Mouse (Mus musculus) kidney, adult 8-10 months (tissue): Measurements from ENCODE around the gene Lrp1.

Experiments used
- DNase-seq, 2 experiments: peaks; one replicate each; pipeline ENCODE4 v3.0.0; 2022

The Lrp1 gene

DNA sequence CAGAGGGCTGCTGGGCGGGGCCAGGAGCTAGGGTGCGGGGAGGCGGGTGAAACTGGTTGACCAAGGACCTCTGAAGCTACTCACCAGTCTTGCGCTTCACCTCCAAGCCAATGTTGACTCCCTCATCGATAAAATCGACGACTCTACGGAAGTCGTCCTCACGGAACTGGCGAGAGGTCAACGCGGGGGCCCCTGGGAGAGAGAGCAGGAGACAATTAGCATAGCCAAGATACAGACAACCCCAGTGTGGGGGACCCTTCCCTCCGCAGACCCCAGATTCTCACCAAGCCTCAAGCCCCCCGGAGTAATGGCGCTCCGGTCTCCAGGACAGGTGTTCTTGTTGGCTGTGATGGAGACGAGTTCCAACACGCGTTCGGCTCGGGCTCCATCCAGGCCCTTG lies 103.0 kb downstream of the Lrp1 start:
- DNase-seq, result no peak

DNA sequence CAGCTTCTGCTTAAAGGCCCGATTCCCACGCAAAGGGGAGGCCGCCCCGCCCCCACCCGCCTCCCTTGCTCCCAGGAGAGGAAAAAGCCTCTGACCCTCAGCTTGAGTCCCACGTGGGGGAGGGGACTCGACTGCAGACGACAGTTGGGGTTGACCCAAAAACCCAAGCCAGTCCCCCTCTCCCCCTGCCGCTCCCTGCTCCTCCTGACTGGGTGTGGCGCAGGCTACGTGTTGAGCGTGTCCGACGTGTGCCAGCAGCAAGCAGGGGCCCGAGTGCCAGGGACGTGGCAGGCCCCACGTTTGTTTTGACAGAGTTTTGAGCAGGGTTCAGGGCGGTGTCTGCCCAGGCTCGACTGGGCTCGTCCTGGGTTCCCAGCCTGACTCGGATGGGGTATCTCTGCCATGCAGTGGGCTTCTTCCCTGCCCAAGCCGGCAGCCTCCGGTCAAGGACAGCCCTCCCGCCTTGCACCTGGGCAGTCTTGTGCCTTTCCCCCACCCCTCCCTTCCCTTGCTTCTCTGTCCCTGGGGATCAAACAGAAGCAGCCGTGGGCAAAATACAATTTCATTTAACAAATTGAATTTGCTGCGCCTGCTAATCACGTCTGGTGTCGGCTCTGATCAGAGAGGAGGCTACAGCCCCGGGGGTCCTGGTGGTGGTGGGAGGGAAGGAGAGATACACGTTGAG lies 104.2 kb downstream of the Lrp1 start:
- no peak for DNase-seq

DNA sequence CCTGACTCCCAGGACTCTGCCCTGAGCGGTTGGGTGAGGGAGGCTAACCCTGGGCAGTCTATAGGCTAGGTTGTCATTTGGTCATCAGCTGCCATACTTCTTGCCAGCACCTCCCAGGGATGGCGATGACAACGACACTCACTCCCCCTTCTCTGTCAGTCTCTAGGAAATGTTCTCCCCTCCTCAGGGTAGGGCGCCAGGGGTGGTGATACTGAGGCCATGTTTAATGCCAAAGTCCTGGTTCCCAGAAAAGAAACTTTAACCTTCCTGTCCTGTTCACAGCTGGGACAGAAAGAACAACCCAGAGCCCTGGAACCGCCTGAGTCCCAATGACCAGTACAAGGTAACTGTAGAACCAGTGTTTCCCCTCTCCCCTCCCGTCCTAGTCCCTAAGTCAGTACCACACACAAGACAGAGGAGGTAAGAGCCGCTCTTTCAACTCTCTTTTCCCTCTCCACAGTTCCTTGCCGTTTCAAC lies 104.9 kb downstream of the Lrp1 start:
- no peak for DNase-seq

DNA sequence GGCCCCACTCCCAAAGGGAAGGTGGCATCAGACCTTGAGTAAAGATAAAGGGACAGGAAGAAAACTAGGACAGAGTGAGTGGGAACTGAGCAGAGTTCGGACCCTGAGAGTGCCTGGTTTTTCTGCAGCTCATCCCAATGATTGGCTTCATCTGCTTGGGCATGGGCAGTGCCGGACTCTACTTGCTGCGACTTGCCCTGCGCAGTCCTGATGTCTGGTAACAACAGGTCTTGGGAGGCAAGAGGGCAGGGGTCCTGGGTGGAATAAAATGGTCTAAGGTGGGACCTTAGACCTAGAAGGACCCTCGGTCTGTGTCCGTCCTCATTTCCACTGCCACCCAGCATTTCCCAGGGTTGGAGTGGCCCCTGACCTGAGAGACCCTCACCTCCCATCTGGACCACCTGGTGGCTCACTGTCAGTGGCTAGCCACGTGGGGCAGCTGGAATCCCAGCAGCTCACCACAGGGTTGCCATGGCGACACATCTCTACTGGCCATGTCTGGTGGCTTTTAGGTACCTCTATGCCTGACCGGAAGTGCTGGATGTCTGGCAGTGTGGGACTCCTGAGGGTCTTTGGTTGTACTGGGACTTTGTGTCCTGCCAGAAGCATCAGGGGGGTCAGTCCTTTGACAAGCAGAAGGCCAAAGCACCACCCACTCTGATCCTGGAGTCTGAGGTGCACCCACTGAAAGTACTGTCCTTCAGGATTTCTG lies 105.5 kb downstream of the Lrp1 start:
- no peak for DNase-seq

DNA sequence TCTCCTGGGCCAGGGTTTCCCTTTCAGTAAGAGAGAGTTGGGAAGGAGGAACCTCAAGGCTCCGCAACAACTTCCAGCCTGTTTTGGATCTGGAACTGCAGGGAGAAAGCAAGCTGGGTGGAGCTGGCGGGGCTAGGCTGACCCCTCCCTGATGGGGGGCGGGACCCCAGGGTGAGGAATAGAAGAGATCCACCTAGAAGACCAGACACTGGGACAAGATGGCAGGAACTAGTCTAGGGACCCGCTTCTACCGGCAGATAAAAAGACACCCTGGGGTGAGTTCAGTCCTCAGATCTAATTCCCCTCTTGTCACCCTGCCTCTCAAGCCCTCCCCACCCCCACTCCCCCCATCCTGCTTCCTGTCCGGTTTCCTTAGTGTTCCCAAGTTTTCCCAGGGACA lies 106.2 kb downstream of the Lrp1 start, which contains the start of gene Ndufa4l2:
Gene Ndufa4l2 (plus strand): TSS at position 204 of the 400 bp plus-strand sequence.
- DNase-seq, result no peak

DNA sequence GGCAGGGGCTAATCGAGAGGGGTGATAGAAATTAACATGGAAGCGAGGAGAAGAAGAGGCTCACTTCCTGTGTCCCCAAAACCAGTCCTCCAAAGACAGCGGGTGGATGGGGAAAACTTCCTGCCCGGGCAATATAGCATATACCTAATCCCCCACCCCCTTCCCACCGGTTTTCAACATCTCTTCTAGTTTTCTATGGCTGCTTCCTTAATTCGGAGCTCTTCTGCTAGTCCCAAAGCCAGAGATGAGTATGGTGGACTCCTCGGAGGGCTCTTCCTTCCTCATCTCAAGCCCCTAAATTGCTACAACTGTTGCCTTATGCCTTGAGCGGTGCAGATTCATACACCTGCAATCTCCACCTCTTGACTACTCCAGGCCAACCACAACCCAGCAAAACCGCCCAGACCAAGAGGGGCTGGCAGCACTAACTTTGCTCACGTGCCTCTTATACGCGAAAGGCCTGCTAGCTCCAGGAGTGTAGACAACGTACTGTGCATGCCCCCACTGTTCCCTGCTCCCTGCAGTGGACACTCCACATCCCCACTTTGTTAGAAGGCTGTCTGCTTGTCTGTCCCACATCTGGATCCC lies 106.7 kb downstream of the Lrp1 start:
- DNase-seq, result no peak

DNA sequence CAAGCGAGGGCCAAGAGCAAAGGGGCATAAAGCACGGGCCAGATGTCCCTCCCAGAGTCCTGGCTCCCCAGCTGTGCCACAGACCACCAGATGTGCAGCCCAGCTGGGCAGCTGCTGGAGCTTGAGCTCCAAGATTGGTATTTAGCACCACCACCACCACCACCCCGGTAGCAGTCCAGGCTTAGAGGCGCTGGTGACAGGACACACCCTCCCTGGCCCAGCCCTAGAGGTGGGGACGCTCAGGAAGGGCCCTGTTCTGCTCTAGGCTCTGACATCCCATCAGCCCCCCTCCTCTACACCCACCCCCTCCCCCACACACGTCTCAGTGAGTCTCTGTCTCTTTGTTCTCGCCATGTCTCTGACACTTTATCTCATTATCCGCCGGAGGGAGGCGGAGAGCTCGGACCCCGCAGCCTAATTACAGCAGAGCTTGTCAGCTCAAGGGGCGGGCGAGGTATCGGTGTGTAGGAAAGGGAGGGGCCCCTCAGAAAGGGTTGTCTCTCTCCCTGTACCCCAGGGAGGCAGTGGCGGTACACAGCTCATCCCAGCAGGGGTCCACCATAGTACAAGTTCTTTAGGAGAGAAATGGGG lies 107.4 kb downstream of the Lrp1 start:
- DNase-seq, result no peak

DNA sequence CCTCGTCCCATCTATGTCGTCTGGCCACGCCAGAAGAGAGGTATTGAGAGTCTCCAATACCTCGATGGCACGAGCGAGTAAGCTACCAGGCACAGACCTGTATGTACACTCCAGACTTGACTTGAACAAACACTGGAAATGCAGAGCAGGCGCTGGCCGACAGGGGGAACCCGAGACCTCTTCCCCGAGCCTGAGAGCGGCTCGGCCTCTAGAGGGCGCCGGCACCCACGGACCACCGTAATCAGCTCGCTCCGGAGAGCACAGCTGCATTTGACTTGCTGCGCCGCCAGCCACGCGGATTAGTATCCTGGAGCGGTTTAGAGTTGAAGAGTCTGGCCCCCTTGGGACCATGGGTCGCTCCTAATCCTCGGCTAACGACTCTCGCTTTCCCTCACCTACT lies 108.1 kb downstream of the Lrp1 start:
- DNase-seq, result peak; percentile 86 to 96

DNA sequence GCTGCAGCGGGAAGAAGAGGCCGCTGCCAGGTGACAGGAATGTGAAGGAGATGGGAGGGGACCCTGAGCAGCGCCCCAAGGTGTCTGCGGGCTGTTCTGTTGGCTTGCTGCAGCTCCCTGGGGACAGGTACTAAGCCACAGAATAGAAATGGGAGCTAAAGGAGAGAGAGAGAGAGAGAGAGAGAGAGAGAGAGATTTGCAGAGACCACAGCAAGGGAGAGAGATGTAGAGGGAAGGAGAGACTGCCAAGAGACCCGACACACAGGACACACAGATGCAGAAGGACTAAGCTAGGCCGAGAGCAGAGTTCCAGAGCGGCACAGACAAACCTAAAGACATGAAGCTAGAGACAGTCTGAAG lies 108.7 kb downstream of the Lrp1 start:
- no peak for DNase-seq

DNA sequence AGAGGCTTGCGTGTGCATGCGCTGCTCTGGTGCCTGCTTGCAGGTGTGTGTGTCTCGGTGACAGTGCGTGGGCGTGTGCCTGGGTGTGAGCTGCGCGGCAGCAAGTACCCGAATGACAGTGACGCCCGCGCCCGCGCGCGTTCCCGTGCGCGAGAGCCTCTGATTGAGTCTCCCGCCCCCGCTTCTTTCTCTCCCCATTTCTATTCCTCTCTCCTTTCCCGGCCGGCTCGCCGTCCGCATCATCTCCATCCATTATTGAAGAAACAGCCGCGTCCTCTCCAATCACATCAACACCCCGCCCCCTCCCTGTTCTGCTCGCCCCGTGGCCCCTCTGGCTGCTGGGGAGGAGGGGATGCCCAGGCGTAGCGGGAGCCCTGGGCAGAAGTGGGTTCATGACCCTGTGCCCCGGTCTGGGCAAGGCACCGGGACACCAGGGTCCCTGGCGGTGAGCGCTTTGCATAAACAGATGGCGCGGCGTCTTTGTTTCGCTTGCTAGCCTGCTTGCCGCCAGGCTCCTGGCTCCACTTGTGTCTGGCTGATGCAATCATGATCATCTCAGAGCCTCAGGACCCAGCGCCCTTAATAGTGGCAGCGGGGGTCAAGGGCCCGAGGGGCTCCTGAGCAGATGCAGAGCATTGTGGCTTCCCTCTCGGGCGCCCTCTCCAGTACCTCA lies 109.2 kb downstream of the Lrp1 start:
- no peak for DNase-seq

DNA sequence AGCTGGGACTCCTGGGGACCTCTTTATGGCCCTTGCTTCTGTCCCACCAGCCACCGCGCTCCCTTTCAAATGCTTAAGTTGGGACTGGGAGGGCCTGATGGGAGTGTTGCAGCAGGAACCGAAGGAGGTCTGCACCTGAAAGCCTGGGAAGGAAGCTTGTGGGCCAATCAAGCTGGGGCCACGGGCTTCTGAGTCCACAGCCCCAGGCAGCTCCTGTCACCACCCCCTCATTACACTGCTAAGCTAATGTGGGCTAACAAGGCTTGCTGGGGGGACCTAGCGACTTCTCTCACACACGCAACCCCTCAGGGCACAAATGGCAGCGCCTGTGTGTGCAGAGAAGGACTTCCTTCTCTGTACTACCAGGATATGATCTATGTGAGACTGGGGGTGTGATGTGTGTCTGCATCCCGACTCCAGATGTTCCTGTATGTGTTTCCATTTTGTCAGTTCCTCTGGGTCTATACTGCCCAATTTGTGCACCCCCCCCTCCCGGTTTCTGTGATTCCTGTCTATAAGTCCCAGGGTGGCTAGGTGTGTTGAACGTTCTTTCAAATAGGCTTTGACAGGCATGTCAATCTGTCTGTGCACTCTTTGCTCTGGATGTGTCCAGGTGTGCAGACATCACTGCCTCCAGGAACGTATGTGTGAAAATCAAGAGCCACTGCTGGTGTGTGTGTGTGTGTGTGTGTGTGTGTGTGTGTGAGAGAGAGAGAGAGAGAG lies 109.9 kb downstream of the Lrp1 start:
- DNase-seq, result no peak

DNA sequence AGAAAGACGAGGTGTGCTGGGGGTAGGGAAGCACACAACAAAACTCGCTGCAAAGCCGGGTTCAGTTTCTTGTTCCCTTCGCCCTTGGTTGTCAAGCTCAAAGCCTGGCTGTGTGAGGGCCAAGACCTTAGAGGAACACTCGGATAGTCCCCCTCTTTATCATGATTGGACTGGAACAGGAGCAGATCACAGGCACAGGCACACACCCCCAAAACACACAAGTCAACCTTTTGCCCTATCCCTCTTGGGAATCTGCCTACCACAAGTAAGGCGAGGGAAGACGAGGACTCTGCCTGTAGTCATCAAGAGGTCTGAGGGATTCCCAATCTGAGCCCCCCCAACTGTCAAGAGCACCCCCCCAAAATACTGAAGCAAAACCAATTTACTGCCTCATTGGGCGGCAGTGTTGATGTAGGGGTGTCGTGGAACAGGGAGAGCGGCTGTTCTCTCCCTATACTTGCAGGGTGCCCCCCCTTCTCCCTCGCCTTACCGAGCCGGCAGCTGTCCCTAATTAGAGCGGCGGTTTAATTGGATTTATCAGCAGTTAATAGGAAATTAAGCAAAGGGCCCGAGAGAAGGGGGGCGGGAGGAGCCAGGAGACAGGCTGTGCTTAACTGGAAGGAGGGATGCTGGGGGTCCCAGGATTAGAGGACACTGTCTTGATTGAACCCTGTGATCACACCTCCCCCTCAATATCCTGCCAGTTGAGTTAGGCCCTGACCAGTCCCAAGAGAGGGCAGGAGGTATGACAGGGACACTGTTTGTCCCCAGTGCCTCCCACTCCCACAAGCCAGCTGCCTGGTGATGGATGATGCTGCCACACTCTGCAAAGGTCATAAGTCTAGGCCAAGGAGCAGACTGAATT lies 110.9 kb downstream of the Lrp1 start:
- no peak for DNase-seq

DNA sequence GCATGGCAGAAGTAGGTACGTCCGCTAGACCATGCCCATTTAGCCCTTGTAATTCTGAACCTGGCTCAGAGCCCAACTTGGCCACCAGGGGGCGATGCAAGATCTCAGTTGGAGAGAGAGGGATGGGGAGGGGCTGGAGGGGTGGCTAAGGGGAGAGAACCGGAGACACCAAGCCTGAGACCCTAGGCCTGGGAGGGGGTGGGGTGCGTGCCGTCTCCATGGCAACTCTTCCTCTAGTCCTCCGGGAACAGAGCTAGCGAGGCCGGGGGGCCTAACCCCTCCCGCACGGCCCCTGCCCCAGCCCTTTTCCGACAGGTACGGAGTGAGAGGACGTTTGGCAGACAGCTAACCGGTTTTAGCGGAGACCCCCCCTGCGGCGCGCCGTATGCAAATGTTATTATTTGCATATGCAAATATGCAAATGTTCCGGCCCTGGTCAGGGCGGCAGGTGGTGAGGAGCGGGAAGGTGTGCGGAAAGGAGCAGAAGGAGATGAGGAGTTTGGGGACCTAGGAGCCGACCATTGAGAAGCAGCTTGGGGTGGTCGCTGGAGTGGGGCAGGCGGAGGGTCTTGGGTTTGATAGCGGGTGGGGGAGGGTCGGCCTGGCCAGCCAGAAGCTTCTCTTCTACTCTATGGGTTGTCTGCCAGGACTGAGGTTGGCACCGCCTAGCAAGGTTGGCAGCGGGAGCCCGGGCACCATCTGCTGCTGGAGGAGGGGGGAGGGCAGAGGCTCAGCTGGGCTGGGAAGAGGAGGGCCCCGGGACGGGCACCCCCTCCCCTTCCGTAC lies 111.7 kb downstream of the Lrp1 start:
- peak; percentile 73 to 87 for DNase-seq

DNA sequence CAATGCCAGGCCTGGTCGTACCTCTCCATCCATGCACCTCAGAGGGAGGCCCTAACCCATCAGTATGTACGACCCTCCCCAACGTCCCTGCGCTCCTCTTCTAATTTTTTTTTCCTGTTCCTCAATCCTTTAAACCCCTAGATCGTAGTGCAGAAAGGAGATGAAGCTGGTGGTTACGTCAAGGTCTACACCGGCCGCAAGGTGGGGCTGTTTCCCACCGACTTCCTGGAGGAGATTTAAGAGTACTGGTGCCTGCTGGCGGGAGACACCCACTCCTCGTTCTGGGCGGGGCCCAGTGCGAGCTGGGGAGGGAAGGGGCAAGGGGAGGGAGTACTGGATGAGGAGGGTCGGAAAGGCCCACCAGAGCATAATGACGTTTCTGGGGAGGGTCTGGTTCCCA lies 112.7 kb downstream of the Lrp1 start:
- DNase-seq, result peak; percentile 59 to 77

DNA sequence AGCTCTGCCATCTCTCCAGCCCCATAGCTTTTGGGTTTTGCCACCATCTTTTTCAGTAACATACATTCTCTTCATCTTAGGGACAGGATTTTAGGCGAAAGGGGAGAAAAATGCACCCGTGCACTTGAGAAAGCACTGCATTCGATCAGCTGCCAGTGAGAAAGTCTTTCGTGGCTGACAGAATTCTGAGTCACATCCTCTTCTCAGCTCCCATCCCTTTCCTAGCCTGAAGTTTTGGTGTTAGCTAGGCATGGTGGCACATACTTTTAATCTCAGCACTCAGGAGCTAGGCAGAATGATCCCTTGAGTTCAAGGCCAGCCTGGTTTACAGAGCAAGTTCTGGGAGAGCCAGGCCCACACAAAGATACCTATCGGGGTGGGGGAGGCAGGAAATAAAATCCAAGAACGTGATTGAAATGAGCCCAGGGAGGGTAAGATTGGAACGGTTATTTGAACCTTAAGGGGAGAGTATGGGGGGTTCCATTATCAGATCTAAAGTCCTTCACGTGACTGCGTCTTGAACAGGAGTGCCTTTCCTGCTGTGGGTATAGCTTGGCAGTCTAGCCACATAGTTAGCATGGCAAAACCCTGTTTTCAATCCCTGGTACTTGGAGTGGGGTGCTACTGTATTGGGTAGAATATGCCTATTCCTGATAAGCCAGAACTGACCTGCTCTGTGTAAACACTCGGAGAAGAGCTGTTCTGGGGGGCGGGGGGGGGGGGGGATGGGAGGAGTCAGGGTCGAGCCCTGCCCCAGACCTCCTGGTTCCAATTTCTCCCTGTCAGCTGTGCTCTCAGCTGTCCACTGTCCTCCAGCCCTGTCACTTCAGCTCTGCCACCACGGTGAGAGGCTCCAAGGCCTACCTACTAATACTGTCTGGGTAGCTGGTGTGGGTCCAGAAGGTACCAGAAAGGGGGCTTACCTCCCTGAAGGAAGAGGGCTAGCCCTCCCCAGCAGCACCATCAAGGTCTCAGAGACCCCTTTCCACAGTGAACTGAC lies 119.8 kb downstream of the Lrp1 start, which contains the start of gene Stac3:
Gene Stac3 (plus strand): TSS at position 793 of the 1,000 bp plus-strand sequence.
- DNase-seq, result no peak

DNA sequence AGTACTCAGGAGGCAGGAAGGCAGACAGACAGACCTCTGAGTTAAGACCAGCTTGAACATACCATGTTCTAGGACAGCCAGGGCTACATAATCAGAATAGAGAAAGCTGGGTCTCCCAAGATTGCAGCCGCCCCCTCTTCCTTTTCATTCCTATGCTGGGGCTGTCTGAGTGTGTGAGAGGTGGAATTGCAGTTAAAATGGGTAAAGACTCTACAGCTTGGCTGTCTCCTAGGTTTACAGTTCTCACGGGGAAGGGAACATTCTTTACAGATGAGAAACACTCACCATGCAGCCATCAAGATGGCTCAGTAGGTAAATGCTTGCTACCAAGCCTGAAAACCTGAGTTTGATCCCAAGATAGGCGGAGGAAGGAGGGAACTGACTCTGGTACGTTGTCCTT lies 120.9 kb downstream of the Lrp1 start:
- DNase-seq, result no peak

DNA sequence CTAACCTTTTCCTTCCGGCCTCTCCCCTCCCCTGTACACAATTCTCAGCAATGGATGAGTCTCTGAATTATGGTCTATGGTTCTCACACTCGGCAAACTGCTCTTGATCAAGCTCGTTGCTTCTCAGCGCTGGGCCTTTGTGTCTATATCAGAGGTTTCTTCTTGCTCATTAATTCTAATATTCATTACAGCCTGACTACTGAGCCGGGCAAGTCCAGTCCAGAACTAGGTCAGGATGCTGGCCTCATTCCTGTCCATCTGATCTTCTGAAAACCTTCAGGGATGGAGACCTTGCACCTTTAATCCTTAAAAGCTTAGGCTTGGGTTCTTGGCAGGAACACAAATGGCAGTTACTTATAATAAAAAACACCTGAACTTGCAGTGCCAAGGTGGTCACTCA lies 121.4 kb downstream of the Lrp1 start:
- no peak for DNase-seq

DNA sequence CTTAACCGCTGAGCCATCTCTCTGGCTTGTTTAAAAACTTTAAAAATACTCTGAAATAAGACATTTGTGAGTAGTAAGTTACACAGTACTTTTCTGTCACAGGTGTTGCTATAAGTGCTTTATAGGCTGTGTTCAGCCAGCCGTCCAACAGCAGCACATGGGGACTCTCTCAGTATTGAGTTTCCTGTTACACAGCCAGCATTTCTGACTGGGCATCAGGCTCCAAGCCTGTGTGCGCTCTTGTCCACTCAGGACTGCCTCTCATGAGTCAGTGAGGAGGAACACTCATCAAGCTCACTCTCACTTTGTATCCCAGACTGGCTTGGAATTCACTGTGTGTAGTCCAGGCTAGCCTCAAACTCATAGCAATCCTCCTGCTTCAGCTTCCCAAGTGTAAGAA lies 124.8 kb downstream of the Lrp1 start:
- DNase-seq, result no peak

DNA sequence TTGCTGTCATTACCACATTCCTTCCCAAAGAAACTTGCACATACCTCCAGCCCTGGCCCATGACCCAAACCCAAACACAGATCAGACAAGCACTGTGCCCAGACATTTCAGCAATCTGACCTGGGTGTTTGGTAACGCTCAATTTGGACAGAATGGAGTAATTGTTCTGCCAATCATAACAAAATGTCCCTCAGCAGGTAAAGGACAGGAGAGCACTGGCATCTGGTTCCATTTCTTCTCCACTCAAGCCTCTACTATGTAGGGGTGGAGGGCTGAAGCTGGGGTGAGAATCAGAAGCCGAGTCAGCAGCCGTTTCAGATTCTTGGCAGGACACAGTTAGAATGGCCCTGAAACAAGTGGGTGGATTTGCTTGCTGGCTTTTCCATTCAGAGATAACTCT lies 128.8 kb downstream of the Lrp1 start:
- DNase-seq, result no peak
